In genomic region chr17:66448421-66449405, GRCm38 (mm10) we compare ENCODE assay signal across 7 mouse cellular contexts. TPM values are rescaled to one million over a fixed set of nuclear protein-coding genes. Genes with fewer than 3 reads are reported as not detected.
DNase-seq lines count a peak whose midpoint lies in the region; ATAC-seq and TF ChIP-seq lines count a peak whose summit lies in the region.

No protein-coding gene starts in this region.

- DNase-seq in ES-E14 (ENCODE audit: low read depth, low spot score): no peak
- peak; percentile 70 for DNase-seq in adrenal gland, postnatal 10 days
- DNase-seq in forebrain, embryonic 11.5 days (ENCODE audit: low spot score): peak; percentile 82
- DNase-seq in heart, postnatal 25 days (ENCODE audit: low spot score): peak; percentile 16
- peak; percentile 20 for DNase-seq in layer of hippocampus, adult 9-11 months
- peak; percentile 53 for DNase-seq in lung, postnatal 36 days

- in situ Hi-C loops in ES-E14 (cut with MboI; ENCODE audit: low sequenced_read_pairs in 2 of 2, unreplicated experiment in 2 of 2): no loop called here

- WGBS in forebrain, embryonic 11.5 days: under 1% methylated on average over 121 of the region's 136 CpGs
- WGBS in stomach, embryonic 16.5 days: under 1% methylated on average over 126 of the region's 136 CpGs

- H3K36me3 ChIP-seq in ES-E14 (ENCODE audit: control insufficient read depth, insufficient read depth, low read length, poor library complexity, severe bottlenecking): peaks cover 4% of the 10 kb centered on the region
- no peaks in the 10 kb centered on the region for H3K36me3 ChIP-seq in forebrain, embryonic 11.5 days (ENCODE audit: control insufficient read depth, insufficient read depth, low read length)
- no peaks in the 10 kb centered on the region for H3K36me3 ChIP-seq in stomach, embryonic 16.5 days (ENCODE audit: control insufficient read depth, insufficient read depth, low read length)

- peak; percentile 29 for ATAC-seq in forebrain, embryonic 11.5 days (replicated peaks; ENCODE audit: low FRiP score)
- ATAC-seq in stomach, embryonic 16.5 days (ENCODE audit: insufficient read depth, low FRiP score): peak; percentile 29; the same call in 1 of the 2 replicates

- H3K27ac ChIP-seq in ES-E14 (ENCODE audit: insufficient read depth, low read depth, low read length, poor library complexity, severe bottlenecking): no peak overlapping the region; the same call in 1 of the 2 replicates
- peak overlapping the region; percentile 87 for H3K27ac ChIP-seq in forebrain, embryonic 11.5 days (ENCODE audit: low read depth, low read length)
- H3K27ac ChIP-seq in stomach, embryonic 16.5 days (ENCODE audit: low read length): peak overlapping the region; percentile 57

- H3K9ac ChIP-seq in ES-E14 (ENCODE audit: insufficient read depth, low read depth, low read length, poor library complexity, severe bottlenecking): peak overlapping the region; percentile 87
- peak overlapping the region; percentile 94 for H3K9ac ChIP-seq in forebrain, embryonic 11.5 days (ENCODE audit: low read length)
- H3K9ac ChIP-seq in stomach, embryonic 16.5 days (ENCODE audit: low read length): peak overlapping the region; percentile 85

- peaks cover 1 to 28% of the 10 kb centered on the region in 2 experiments; a peak in 3 of 4 replicates for H3K4me1 ChIP-seq in ES-E14 (ENCODE audit: control insufficient read depth in 2 of 2, insufficient read depth in 2 of 2, low read length in 2 of 2, poor library complexity in 1 of 2)
- H3K4me1 ChIP-seq in forebrain, embryonic 11.5 days (replicated peaks; ENCODE audit: control insufficient read depth, insufficient read depth, low read length): peaks cover 24% of the 10 kb centered on the region
- H3K4me1 ChIP-seq in stomach, embryonic 16.5 days (ENCODE audit: control insufficient read depth, insufficient read depth, low read length): peaks cover 14% of the 10 kb centered on the region

- H3K27me3 ChIP-seq in forebrain, embryonic 11.5 days (ENCODE audit: control insufficient read depth, insufficient read depth, low read length): peaks cover 6% of the 10 kb centered on the region; the same call in 1 of the 2 replicates
- H3K27me3 ChIP-seq in stomach, embryonic 16.5 days (ENCODE audit: control insufficient read depth, insufficient read depth, low read length): peaks cover 14% of the 10 kb centered on the region; the same call in 1 of the 2 replicates

- H3K9me3 ChIP-seq in ES-E14 (ENCODE audit: control insufficient read depth, insufficient read depth, low read depth, low read length): no peaks in the 10 kb centered on the region
- no peaks in the 10 kb centered on the region for H3K9me3 ChIP-seq in forebrain, embryonic 11.5 days (ENCODE audit: control insufficient read depth, low read length)
- no peaks in the 10 kb centered on the region for H3K9me3 ChIP-seq in stomach, embryonic 16.5 days (replicated peaks; ENCODE audit: control insufficient read depth, low read length)

- intact Hi-C loops in heart, postnatal 25 days (cut with DNase I): loop anchor here (5.0 kb wide), 1 partner anchor 96 kb away; no protein-coding TSS in a partner anchor

- H3K4me2 ChIP-seq in forebrain, embryonic 11.5 days (ENCODE audit: low read depth, low read length, severe bottlenecking): peak overlapping the region; percentile 84
- H3K4me2 ChIP-seq in stomach, embryonic 16.5 days (ENCODE audit: low read depth, low read length): peak overlapping the region; percentile 97

- H3K4me3 ChIP-seq in ES-E14 (ENCODE audit: insufficient read depth in 1 of 2, low read depth in 1 of 2, low read length in 2 of 2, poor library complexity in 1 of 2, severe bottlenecking in 1 of 2): peak overlapping the region; percentile 88 to 90
- peak overlapping the region; percentile 93 for H3K4me3 ChIP-seq in forebrain, embryonic 11.5 days (ENCODE audit: low read depth, low read length)
- H3K4me3 ChIP-seq in stomach, embryonic 16.5 days (replicated peaks; ENCODE audit: low read length): peak overlapping the region; percentile 77

TF ChIP-seq in ES-E14, 5 proteins besides CTCF, POLR2A, EP300 and RAD21:
- TF ChIP-seq ZC3H11A (IDR thresholded peaks at IDR 0.05; ENCODE audit: borderline replicate concordance, low read depth, low read length) (no peak), MAFK (IDR thresholded peaks at IDR 0.05; ENCODE audit: insufficient read depth, low read depth, low read length) (no peak), CHD2 (IDR thresholded peaks at IDR 0.05; ENCODE audit: low read depth, low read length) (no peak), ZNF384 (IDR thresholded peaks at IDR 0.05; ENCODE audit: low read depth, low read length) (no peak), HCFC1 (IDR thresholded peaks at IDR 0.05; ENCODE audit: borderline replicate concordance, insufficient read depth, low read length) (no peak)

RNA-seq across cellular contexts. Expression of gene Mtcl1, which starts 0.8 kb away (rescaled TPM):
- total RNA-seq in ES-E14 (2012; rRNA removed): 75.8 and 104 TPM in 2 replicates
- total RNA-seq in adrenal gland, postnatal 10 days (2021): 10 to 100 TPM in 1 of 2 experiments, 1 to 10 TPM in 1; 9.3 to 13.2 TPM
- 40.0 and 47.3 TPM in 2 replicates for polyA plus RNA-seq in forebrain, embryonic 11.5 days (2014; fragmentation: Nextera tagmentation; extraction: Ambion mirVana)
- total RNA-seq in heart, postnatal 25 days (2021): 1 to 10 TPM; 4.2 to 6.0 TPM
- polyA plus RNA-seq in stomach, embryonic 16.5 days (2015; fragmentation: Nextera tagmentation; extraction: Ambion mirVana): 4.1 and 6.1 TPM in 2 replicates
